Mouse (Mus musculus): Measurements from ENCODE around the gene Lrrc52. TPM values are rescaled to one million over a fixed set of nuclear protein-coding genes. Genes with fewer than 3 reads are reported as not detected.

Gene Lrrc52
- polyA plus RNA-seq, 1 experiment, result not detected

DNA sequence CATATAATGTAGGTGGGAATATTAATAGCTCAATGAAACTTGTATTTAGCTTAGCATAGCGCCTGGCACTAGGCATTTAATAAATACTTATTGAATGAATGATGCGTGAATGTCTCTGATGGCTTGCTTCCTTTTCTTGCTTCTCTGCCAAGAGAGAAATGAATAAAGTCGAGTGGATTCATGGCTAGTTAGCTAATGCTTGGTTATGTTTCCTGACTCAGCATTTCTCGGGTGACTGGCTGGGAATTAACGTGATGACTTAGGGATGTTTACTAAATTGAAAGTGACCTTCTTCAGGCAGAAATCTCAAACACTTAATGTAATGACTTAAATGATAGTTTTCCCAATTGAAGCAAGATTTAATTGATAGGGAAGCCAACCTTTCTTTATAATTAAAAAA, 1.3 kb upstream of the Lrrc52 start:
- no peak for DNase-seq

DNA sequence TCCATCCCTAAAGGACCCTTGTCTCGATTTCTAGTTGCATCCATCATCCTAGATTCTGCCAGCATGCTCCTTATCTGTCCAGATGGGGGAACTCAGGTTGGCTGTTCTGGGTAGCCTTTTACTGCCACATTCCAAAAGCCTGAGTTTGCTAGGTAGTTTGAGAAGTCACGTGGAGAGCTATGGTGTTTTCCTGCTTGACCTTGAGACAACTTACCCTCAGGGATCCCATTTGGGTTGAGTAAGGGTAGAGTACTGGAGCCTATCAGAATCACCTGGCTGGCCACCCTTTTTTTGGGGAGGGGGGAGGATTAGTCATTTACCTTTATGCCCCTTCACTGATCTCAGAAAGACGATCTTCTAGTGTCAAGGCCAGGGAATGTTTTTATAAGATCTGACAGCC, 9.3 kb downstream of the Lrrc52 start:
- no peaks in the 10 kb centered on the region for H3K4me1 ChIP-seq (replicated peaks; ENCODE audit: control insufficient read depth, insufficient read depth, low read length)
- no peak overlapping the region for H3K4me3 ChIP-seq (ENCODE audit: control insufficient read depth, insufficient read depth, low read length)
- no peaks in the 10 kb centered on the region for H3K36me3 ChIP-seq (ENCODE audit: control insufficient read depth, insufficient read depth, low read length)
- no peak for TF ChIP-seq CTCF (IDR thresholded peaks at IDR 0.05; ENCODE audit: borderline replicate concordance, control insufficient read depth, extremely low read depth, insufficient read depth, low read length, poor library complexity)
- TF ChIP-seq POLR2A (IDR thresholded peaks at IDR 0.05; ENCODE audit: control insufficient read depth, extremely low read depth, insufficient read depth, low read length, poor library complexity), result no peak
- H3K27ac ChIP-seq (ENCODE audit: control insufficient read depth, insufficient read depth, low read length), result no peak overlapping the region
- no peak for DNase-seq
- H3K27me3 ChIP-seq (ENCODE audit: control insufficient read depth, insufficient read depth, low read length), result no peaks in the 10 kb centered on the region
- 82% methylated on average over 3 of the region's 3 CpGs for WGBS

More for the DNA sequence above, 1.3 kb upstream of the Lrrc52 start:
- TF ChIP-seq POLR2A (IDR thresholded peaks at IDR 0.05; ENCODE audit: control insufficient read depth, extremely low read depth, insufficient read depth, low read length, poor library complexity), result no peak
- no peak for TF ChIP-seq CTCF (IDR thresholded peaks at IDR 0.05; ENCODE audit: borderline replicate concordance, control insufficient read depth, extremely low read depth, insufficient read depth, low read length, poor library complexity)
- Histone ChIP-seq H3K27me3 (ENCODE audit: control insufficient read depth, insufficient read depth, low read length) (no peaks in the 10 kb centered on the region), H3K27ac (ENCODE audit: control insufficient read depth, insufficient read depth, low read length) (no peak overlapping the region), H3K4me1 (replicated peaks; ENCODE audit: control insufficient read depth, insufficient read depth, low read length) (no peaks in the 10 kb centered on the region), H3K36me3 (ENCODE audit: control insufficient read depth, insufficient read depth, low read length) (no peaks in the 10 kb centered on the region), H3K4me3 (ENCODE audit: control insufficient read depth, insufficient read depth, low read length) (no peak overlapping the region)
- 63% methylated on average over 5 of the region's 5 CpGs for WGBS

DNA sequence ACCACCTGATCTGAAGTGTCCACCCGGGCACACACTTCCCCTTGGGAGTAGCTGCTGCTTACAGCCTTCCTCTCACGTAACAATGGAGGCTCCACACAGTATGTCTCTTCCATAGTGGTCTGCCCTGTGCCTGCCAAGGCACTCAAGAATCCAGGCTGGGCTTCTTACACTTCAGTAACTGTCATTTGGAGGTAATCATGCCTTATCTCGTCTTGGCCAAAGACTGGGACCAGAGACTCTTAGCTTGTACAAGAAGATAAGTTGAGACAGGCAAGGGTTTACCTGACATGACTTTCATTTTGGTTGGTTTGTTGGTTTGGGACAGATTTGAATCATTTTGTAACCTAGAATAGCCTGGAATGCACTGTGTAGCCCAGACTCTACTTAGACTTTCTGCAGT, 13.5 kb downstream of the Lrrc52 start:
- TF ChIP-seq POLR2A (IDR thresholded peaks at IDR 0.05; ENCODE audit: control insufficient read depth, extremely low read depth, insufficient read depth, low read length, poor library complexity) (no peak), CTCF (IDR thresholded peaks at IDR 0.05; ENCODE audit: borderline replicate concordance, control insufficient read depth, extremely low read depth, insufficient read depth, low read length, poor library complexity) (no peak)
- no peak for DNase-seq
- Histone ChIP-seq H3K27me3 (ENCODE audit: control insufficient read depth, insufficient read depth, low read length) (no peaks in the 10 kb centered on the region), H3K4me3 (ENCODE audit: control insufficient read depth, insufficient read depth, low read length) (no peak overlapping the region), H3K27ac (ENCODE audit: control insufficient read depth, insufficient read depth, low read length) (no peak overlapping the region), H3K4me1 (replicated peaks; ENCODE audit: control insufficient read depth, insufficient read depth, low read length) (no peaks in the 10 kb centered on the region), H3K36me3 (ENCODE audit: control insufficient read depth, insufficient read depth, low read length) (no peaks in the 10 kb centered on the region)
- WGBS, result 36% methylated on average over 3 of the region's 3 CpGs

- H3K4me3 ChIP-seq (ENCODE audit: control insufficient read depth, insufficient read depth, low read length), result no peak overlapping the region
- no peak for DNase-seq
- TF ChIP-seq CTCF (IDR thresholded peaks at IDR 0.05; ENCODE audit: borderline replicate concordance, control insufficient read depth, extremely low read depth, insufficient read depth, low read length, poor library complexity) (no peak), POLR2A (IDR thresholded peaks at IDR 0.05; ENCODE audit: control insufficient read depth, extremely low read depth, insufficient read depth, low read length, poor library complexity) (no peak)
- no peaks in the 10 kb centered on the region for H3K36me3 ChIP-seq (ENCODE audit: control insufficient read depth, insufficient read depth, low read length)
- no peaks in the 10 kb centered on the region for H3K27me3 ChIP-seq (ENCODE audit: control insufficient read depth, insufficient read depth, low read length)
- no peak overlapping the region for H3K27ac ChIP-seq (ENCODE audit: control insufficient read depth, insufficient read depth, low read length)
- no peaks in the 10 kb centered on the region for H3K4me1 ChIP-seq (replicated peaks; ENCODE audit: control insufficient read depth, insufficient read depth, low read length)
- 11% methylated on average over 6 of the region's 6 CpGs for WGBS
These were observed 14.1 kb downstream of the Lrrc52 start for GRCm38 (mm10) chr1:167452456-167452855.

GRCm38 (mm10) chr1:167448598-167448997, 18.0 kb downstream of the Lrrc52 start:
- no peaks in the 10 kb centered on the region for H3K36me3 ChIP-seq (ENCODE audit: control insufficient read depth, insufficient read depth, low read length)
- 45% methylated on average over 7 of the region's 7 CpGs for WGBS
- no peak for DNase-seq
- no peak overlapping the region for H3K4me3 ChIP-seq (ENCODE audit: control insufficient read depth, insufficient read depth, low read length)
- H3K27ac ChIP-seq (ENCODE audit: control insufficient read depth, insufficient read depth, low read length), result no peak overlapping the region
- no peaks in the 10 kb centered on the region for H3K4me1 ChIP-seq (replicated peaks; ENCODE audit: control insufficient read depth, insufficient read depth, low read length)
- no peaks in the 10 kb centered on the region for H3K27me3 ChIP-seq (ENCODE audit: control insufficient read depth, insufficient read depth, low read length)
- no peak for TF ChIP-seq CTCF (IDR thresholded peaks at IDR 0.05; ENCODE audit: borderline replicate concordance, control insufficient read depth, extremely low read depth, insufficient read depth, low read length, poor library complexity)
- no peak for TF ChIP-seq POLR2A (IDR thresholded peaks at IDR 0.05; ENCODE audit: control insufficient read depth, extremely low read depth, insufficient read depth, low read length, poor library complexity)

GRCm38 (mm10) chr1:167448088-167448487, 18.5 kb downstream of the Lrrc52 start:
- WGBS, result 74% methylated on average over 6 of the region's 6 CpGs
- TF ChIP-seq CTCF (IDR thresholded peaks at IDR 0.05; ENCODE audit: borderline replicate concordance, control insufficient read depth, extremely low read depth, insufficient read depth, low read length, poor library complexity), result no peak
- no peak for TF ChIP-seq POLR2A (IDR thresholded peaks at IDR 0.05; ENCODE audit: control insufficient read depth, extremely low read depth, insufficient read depth, low read length, poor library complexity)

DNA sequence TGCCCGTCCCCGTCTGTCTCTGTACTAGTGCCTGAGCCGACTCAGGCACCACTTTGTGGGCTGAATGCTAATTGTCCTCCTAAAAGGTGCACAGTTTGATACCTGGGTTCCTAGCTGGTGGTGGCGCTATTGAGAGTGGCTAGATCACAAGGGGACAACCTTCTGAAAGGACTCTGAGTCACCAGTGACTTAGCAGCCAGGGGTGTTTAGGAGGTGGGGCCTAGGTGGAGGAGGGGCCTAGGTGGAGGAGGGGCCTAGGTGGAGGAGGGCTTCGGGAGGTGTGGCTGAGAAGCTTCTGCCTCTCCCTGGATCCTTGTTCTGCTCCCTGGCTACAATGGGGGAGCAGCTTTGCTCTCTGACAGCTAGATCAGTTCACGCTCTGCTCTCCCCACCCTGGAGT, 20.1 kb downstream of the Lrrc52 start:
- WGBS, result 92% methylated on average over 6 of the region's 6 CpGs
- Histone ChIP-seq H3K4me3 (ENCODE audit: control insufficient read depth, insufficient read depth, low read length) (no peak overlapping the region), H3K36me3 (ENCODE audit: control insufficient read depth, insufficient read depth, low read length) (no peaks in the 10 kb centered on the region), H3K27ac (ENCODE audit: control insufficient read depth, insufficient read depth, low read length) (no peak overlapping the region), H3K27me3 (ENCODE audit: control insufficient read depth, insufficient read depth, low read length) (no peaks in the 10 kb centered on the region), H3K4me1 (replicated peaks; ENCODE audit: control insufficient read depth, insufficient read depth, low read length) (no peaks in the 10 kb centered on the region)
- no peak for TF ChIP-seq CTCF (IDR thresholded peaks at IDR 0.05; ENCODE audit: borderline replicate concordance, control insufficient read depth, extremely low read depth, insufficient read depth, low read length, poor library complexity)
- peak; percentile 5 for DNase-seq

More at GRCm38 (mm10) chr1:167448088-167448487, 18.5 kb downstream of the Lrrc52 start:
- Histone ChIP-seq H3K4me3 (ENCODE audit: control insufficient read depth, insufficient read depth, low read length) (no peak overlapping the region), H3K27me3 (ENCODE audit: control insufficient read depth, insufficient read depth, low read length) (no peaks in the 10 kb centered on the region), H3K4me1 (replicated peaks; ENCODE audit: control insufficient read depth, insufficient read depth, low read length) (no peaks in the 10 kb centered on the region), H3K36me3 (ENCODE audit: control insufficient read depth, insufficient read depth, low read length) (no peaks in the 10 kb centered on the region), H3K27ac (ENCODE audit: control insufficient read depth, insufficient read depth, low read length) (no peak overlapping the region)
- no peak for DNase-seq
